Mouse (Mus musculus) 416B (cell line): Measurements from ENCODE around the gene Ddx28.

Experiments
- DNase-seq: peaks from one replicate; pipeline ENCODE4 v3.0.0; 2011; ENCODE audit warnings: low read depth

Gene Ddx28

GRCm38 (mm10) chr8:105966692-105967311 is 44.9 kb downstream of the Ddx28 start:
- no peak for DNase-seq

GRCm38 (mm10) chr8:105965905-105966341 is 45.8 kb downstream of the Ddx28 start, which contains the start of gene Slc12a4:
Slc12a4 (minus strand) TSS chr8:105966097.
- DNase-seq: peak; percentile 67

GRCm38 (mm10) chr8:105965266-105965904 is 46.3 kb downstream of the Ddx28 start:
- DNase-seq: peak; percentile 77

GRCm38 (mm10) chr8:105964506-105965265 is 47.0 kb downstream of the Ddx28 start:
- DNase-seq: no peak

GRCm38 (mm10) chr8:105961536-105961935 is 50.1 kb downstream of the Ddx28 start:
- no peak for DNase-seq

- no peak for DNase-seq
Observed at GRCm38 (mm10) chr8:105961101-105961500, 50.6 kb downstream of the Ddx28 start.
